Mouse (Mus musculus): Measurements from ENCODE around the gene Pdcd4. TPM values are rescaled to one million over a fixed set of nuclear protein-coding genes. Genes with fewer than 3 reads are reported as not detected.

The Pdcd4 gene
- polyA plus RNA-seq, 1 experiment from 2014 or later = 62.0 TPM

DNA sequence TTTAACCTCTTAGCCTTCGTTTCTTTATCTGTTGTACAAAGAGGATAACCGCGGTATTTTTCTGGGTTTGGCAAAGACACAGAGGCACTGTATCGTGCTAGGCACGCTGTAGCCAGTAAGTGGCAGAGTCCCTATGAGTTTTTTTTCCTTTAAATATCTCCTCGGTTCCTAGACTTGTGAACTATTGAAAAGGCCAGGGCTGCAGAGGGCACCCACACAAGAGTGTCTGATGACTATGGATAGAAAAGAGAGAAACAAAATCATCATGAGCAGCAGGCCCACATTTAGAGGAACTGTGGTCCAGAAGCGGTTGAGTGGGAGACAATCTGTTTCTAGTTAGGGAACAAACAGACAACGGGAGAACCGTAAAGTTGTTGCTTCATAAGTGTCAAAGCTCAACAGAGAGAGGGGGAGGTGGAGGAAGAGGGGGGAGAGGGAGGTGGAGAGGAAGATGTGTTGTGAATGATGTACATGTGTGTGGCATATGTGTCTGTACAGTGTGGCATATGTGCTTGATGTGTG, 868 bp downstream of the Pdcd4 start:
- Histone ChIP-seq H3K4me2 (ENCODE audit: low read depth) (no peak overlapping the region), H3K27ac (ENCODE audit: low read depth, low read length) (no peak overlapping the region), H3K27me3 (ENCODE audit: control insufficient read depth, insufficient read depth, low read length) (no peaks in the 10 kb centered on the region), H3K4me3 (ENCODE audit: low read depth, low read length) (no peak overlapping the region), H3K4me1 (ENCODE audit: control insufficient read depth, insufficient read depth, low read length) (no peaks in the 10 kb centered on the region), H3K9ac (ENCODE audit: low read length) (no peak overlapping the region), H3K9me3 (ENCODE audit: control insufficient read depth, low read length) (no peaks in the 10 kb centered on the region), H3K36me3 (ENCODE audit: control insufficient read depth, insufficient read depth, low read length) (no peaks in the 10 kb centered on the region)
- DNase-seq (ENCODE audit: low spot score) = no peak
- no peak for ATAC-seq (ENCODE audit: insufficient read depth, low FRiP score, low TSS enrichment)
- WGBS = 72% methylated on average over 9 of the region's 9 CpGs

DNA sequence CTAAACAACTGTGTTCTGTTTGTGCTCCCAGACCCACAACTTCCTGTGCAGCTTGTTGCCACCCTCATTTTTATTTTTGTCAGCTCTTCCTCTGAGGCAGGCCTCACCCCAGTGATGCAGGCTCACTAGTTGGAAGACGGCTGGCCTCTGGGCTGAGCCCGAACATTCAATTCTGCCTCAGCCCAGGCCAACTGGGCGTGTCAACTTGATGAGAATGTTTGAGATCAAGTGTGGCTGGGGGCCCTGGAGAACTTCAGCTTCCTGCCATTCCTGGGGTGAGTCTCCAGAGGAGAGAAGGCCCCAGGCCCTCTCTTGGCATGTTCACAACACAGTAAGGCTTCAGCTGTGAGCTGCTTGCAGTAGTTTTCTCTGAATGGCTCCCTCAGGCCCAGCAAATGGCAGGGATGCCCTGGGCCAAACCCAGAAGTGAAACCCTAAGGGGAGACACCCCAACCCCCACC, 1.7 kb downstream of the Pdcd4 start:
- ATAC-seq (ENCODE audit: insufficient read depth, low FRiP score, low TSS enrichment) (no peak), DNase-seq (ENCODE audit: low spot score) (no peak)
- 84% methylated on average over 3 of the region's 3 CpGs for WGBS

DNA sequence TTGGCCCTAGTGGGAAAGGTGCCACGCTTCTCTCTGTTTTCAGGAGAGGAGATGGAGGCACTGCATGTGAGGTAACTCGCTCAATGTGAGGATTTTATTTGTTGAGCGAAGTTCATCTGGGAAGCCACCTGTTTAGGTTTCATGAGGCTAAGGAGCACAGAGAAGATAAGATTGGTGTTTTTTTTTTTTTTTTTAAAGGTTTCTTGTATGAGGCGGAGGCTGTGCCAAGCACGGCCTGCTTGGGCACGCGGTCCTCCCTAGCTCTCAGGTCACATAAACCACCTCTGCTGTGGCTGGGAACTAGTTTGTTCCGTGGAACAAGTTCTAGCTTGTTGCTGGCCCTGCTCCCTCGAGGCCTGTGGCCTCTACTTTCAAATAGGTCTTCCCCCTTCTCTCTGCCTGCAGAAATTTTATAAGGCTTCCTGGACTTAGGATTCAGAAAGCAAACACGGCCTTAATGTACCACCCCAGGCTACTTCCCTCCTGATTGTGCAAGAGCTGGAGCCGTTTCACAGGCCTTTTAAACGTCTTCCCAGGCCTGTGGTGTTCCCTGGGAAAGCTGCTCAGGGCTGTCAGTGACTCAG, 2.6 kb downstream of the Pdcd4 start:
- H3K9ac ChIP-seq (ENCODE audit: low read length) = no peak overlapping the region
- no peak overlapping the region for H3K27ac ChIP-seq (ENCODE audit: low read depth, low read length)
- no peak overlapping the region for H3K4me2 ChIP-seq (ENCODE audit: low read depth)
- 71% methylated on average over 12 of the region's 12 CpGs for WGBS
- no peak overlapping the region for H3K4me3 ChIP-seq (ENCODE audit: low read depth, low read length)
- no peak for ATAC-seq (ENCODE audit: insufficient read depth, low FRiP score, low TSS enrichment)
- H3K36me3 ChIP-seq (ENCODE audit: control insufficient read depth, insufficient read depth, low read length) = no peaks in the 10 kb centered on the region
- no peaks in the 10 kb centered on the region for H3K4me1 ChIP-seq (ENCODE audit: control insufficient read depth, insufficient read depth, low read length)
- DNase-seq (ENCODE audit: low spot score) = no peak
- H3K27me3 ChIP-seq (ENCODE audit: control insufficient read depth, insufficient read depth, low read length) = no peaks in the 10 kb centered on the region
- no peaks in the 10 kb centered on the region for H3K9me3 ChIP-seq (ENCODE audit: control insufficient read depth, low read length)

More for the DNA sequence above, 1.7 kb downstream of the Pdcd4 start:
- H3K36me3 ChIP-seq (ENCODE audit: control insufficient read depth, insufficient read depth, low read length) = no peaks in the 10 kb centered on the region
- H3K27ac ChIP-seq (ENCODE audit: low read depth, low read length) = no peak overlapping the region
- H3K9me3 ChIP-seq (ENCODE audit: control insufficient read depth, low read length) = no peaks in the 10 kb centered on the region
- no peak overlapping the region for H3K4me3 ChIP-seq (ENCODE audit: low read depth, low read length)
- H3K4me2 ChIP-seq (ENCODE audit: low read depth) = no peak overlapping the region
- H3K4me1 ChIP-seq (ENCODE audit: control insufficient read depth, insufficient read depth, low read length) = no peaks in the 10 kb centered on the region
- no peaks in the 10 kb centered on the region for H3K27me3 ChIP-seq (ENCODE audit: control insufficient read depth, insufficient read depth, low read length)
- no peak overlapping the region for H3K9ac ChIP-seq (ENCODE audit: low read length)

DNA sequence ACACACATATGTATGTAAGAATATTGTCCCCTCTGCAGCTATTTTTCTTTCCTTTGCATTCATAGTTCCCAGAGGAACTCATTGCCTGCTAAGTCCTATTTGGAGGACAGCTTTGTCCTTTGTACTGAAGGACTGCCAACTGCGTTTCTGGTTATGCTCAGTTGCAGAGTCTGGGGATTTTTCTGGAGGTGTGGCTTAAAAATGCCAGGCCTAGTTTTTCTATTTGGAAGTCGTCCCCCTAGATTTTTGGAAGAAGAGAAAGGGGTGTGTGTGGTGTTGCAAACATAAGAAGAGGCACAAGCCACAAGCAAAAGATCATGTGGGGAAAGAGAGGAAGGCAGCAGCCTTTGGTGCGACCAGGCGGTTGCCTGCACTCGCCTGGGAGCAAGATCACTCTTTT, 6.0 kb downstream of the Pdcd4 start:
- DNase-seq (ENCODE audit: low spot score) = no peak
- no peak for ATAC-seq (ENCODE audit: insufficient read depth, low FRiP score, low TSS enrichment)
- H3K9ac ChIP-seq (ENCODE audit: low read length) = no peak overlapping the region
- H3K27me3 ChIP-seq (ENCODE audit: control insufficient read depth, insufficient read depth, low read length) = no peaks in the 10 kb centered on the region
- 89% methylated on average over 5 of the region's 5 CpGs for WGBS
- no peaks in the 10 kb centered on the region for H3K4me1 ChIP-seq (ENCODE audit: control insufficient read depth, insufficient read depth, low read length)
- no peaks in the 10 kb centered on the region for H3K9me3 ChIP-seq (ENCODE audit: control insufficient read depth, low read length)
- H3K4me2 ChIP-seq (ENCODE audit: low read depth) = no peak overlapping the region
- H3K36me3 ChIP-seq (ENCODE audit: control insufficient read depth, insufficient read depth, low read length) = no peaks in the 10 kb centered on the region
- H3K4me3 ChIP-seq (ENCODE audit: low read depth, low read length) = no peak overlapping the region
- no peak overlapping the region for H3K27ac ChIP-seq (ENCODE audit: low read depth, low read length)

DNA sequence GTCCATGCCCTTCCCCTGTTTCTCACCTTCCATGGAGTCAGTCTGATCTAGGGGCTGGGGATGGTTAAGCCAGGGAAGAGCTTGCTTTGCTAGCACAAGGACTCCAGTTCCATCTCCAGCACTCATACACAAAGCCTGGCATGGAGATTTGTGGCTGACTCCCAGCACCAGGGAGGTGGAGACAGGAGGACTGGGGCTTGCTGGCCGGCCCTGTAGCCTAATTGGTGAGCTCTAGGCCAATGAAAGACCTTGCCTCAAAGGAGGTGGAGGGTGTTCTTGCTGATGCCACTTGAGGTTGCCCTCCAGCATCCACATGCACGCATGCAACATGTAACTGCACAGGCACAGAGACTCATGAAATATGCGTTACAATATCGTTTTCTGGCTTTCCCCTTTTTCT, 6.5 kb downstream of the Pdcd4 start:
- H3K9ac ChIP-seq (ENCODE audit: low read length) = no peak overlapping the region
- DNase-seq (ENCODE audit: low spot score) = no peak

DNA sequence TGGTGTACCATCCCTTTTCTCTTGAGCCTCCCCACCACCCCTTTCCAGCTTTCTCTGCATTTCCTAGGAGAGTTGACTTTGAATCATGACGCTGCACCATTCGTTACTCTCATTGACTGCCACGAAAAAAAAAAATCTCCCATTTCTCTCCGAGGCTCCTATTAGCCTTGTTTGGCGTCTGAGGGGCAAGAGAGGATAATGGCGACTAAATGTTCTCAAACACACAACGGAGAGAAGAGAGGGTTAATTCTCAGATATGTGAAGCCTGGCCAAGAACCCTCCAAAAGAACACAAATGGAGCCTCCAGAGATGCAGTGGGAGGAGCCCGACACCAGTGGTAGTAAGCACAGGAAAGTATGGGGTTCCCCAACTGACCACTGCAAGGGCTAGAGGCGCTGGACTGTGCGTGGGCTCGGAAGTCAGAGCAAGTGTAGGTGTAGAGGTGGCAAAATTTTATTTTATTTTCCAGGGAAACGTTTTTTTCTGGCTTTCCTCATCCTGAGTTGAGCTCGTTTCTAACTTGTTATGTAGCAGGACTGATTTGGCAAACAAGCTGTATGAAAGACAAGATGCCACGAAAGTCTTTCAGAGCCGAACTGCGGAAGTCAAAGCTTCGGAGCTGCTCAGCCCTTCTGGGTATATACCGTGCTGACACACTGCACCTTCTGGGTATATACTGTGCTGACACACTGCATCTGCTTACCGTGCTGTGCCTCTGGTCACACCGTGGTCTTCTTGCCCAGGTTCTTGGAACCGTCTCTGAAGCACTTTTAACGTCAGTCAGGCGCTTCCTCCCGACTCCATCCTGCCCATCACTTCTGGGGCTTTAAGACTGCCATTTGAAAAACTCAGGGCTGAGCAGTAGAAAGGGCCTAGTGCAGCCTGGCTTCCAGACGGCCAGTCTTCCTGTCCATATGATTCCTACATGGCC, 7.2 kb downstream of the Pdcd4 start:
- ATAC-seq (ENCODE audit: insufficient read depth, low FRiP score, low TSS enrichment) = no peak

More for the DNA sequence above, 6.5 kb downstream of the Pdcd4 start:
- WGBS = 85% methylated on average over 4 of the region's 4 CpGs
- no peak overlapping the region for H3K27ac ChIP-seq (ENCODE audit: low read depth, low read length)
- no peaks in the 10 kb centered on the region for H3K4me1 ChIP-seq (ENCODE audit: control insufficient read depth, insufficient read depth, low read length)
- H3K9me3 ChIP-seq (ENCODE audit: control insufficient read depth, low read length) = no peaks in the 10 kb centered on the region
- no peaks in the 10 kb centered on the region for H3K36me3 ChIP-seq (ENCODE audit: control insufficient read depth, insufficient read depth, low read length)
- H3K27me3 ChIP-seq (ENCODE audit: control insufficient read depth, insufficient read depth, low read length) = no peaks in the 10 kb centered on the region
- H3K4me2 ChIP-seq (ENCODE audit: low read depth) = no peak overlapping the region
- no peak overlapping the region for H3K4me3 ChIP-seq (ENCODE audit: low read depth, low read length)
- ATAC-seq (ENCODE audit: insufficient read depth, low FRiP score, low TSS enrichment) = no peak

DNA sequence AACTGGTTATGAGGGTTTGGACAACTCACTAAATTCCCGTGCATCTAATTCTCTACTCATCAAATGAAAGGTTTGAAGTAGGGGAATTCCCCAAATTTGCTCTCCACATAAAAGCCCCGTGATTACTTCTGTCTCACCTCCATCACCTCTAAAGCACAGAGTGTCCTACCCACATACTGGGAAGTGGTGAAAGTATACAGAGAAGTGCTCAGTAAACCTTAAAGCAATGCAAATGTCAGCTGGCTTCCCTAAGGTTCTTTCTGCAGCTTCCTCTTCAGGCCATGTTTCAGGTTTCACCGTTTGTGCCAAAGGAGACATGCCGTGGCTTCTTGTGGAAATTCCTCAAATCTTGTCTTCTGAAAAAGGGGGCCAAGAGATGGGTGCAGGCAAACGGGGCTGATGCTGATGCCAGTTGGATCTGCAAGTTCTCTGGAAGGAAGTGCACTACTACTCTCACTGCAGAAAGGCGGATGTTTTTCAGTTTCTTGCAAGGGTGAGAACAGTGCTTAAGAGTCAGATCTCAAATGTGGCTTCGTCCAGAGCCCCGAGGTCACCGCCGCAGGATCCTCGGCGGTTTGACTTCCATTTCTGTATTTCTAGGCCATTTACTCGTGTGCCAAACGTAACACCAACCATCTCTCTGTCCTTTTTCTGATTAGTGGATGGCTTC, 8.0 kb downstream of the Pdcd4 start:
- Histone ChIP-seq H3K4me3 (ENCODE audit: low read depth, low read length) (no peak overlapping the region), H3K4me2 (ENCODE audit: low read depth) (no peak overlapping the region), H3K9me3 (ENCODE audit: control insufficient read depth, low read length) (no peaks in the 10 kb centered on the region), H3K27me3 (ENCODE audit: control insufficient read depth, insufficient read depth, low read length) (no peaks in the 10 kb centered on the region), H3K27ac (ENCODE audit: low read depth, low read length) (no peak overlapping the region), H3K9ac (ENCODE audit: low read length) (no peak overlapping the region), H3K36me3 (ENCODE audit: control insufficient read depth, insufficient read depth, low read length) (no peaks in the 10 kb centered on the region), H3K4me1 (ENCODE audit: control insufficient read depth, insufficient read depth, low read length) (no peaks in the 10 kb centered on the region)
- DNase-seq (ENCODE audit: low spot score) (no peak), ATAC-seq (ENCODE audit: insufficient read depth, low FRiP score, low TSS enrichment) (no peak)
- WGBS = 82% methylated on average over 14 of the region's 14 CpGs

More for the DNA sequence above, 7.2 kb downstream of the Pdcd4 start:
- Histone ChIP-seq H3K4me2 (ENCODE audit: low read depth) (no peak overlapping the region), H3K27me3 (ENCODE audit: control insufficient read depth, insufficient read depth, low read length) (no peaks in the 10 kb centered on the region), H3K27ac (ENCODE audit: low read depth, low read length) (no peak overlapping the region), H3K9me3 (ENCODE audit: control insufficient read depth, low read length) (no peaks in the 10 kb centered on the region), H3K9ac (ENCODE audit: low read length) (no peak overlapping the region), H3K4me1 (ENCODE audit: control insufficient read depth, insufficient read depth, low read length) (no peaks in the 10 kb centered on the region), H3K4me3 (ENCODE audit: low read depth, low read length) (no peak overlapping the region), H3K36me3 (ENCODE audit: control insufficient read depth, insufficient read depth, low read length) (no peaks in the 10 kb centered on the region)
- DNase-seq (ENCODE audit: low spot score) = no peak
- WGBS = 85% methylated on average over 25 of the region's 25 CpGs

DNA sequence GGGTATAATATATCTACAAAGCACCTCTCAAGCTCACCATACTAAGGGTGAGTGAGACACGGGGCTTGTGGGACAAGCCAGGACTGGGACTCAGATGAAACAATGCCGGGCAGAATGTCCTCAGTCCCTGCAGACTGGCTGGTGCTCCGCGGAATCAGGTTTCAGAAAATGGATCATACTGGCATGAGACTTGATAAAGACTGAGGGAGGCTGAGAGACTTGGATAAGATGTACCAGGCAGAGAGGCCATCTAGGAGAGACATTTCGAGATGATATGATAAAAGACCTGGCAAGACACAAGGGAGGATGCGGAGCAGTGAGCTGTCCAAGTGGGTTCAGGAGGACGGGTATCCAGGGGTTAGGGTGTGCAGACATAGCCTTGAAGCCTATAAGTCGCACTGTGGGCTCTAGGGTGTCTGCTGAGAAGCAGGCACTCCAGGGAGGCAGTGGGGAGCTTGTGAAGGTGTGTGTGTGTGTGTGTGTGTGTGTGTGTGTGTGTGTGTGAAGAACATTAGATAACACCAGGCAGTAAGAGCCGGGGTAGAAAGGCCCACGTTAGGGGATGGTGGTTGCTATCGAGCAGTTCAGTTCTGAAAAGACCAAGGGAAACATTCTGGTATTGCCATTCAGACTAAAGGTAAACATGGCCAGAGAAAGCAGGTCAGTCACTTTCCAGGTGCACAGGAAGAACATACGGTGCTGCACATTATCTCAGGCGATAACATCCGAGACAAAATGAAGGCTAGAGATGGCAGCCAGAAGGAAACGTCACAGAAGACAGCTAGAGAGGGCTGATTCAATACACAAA, 10.1 kb downstream of the Pdcd4 start:
- Histone ChIP-seq H3K27ac (ENCODE audit: low read depth, low read length) (no peak overlapping the region), H3K4me3 (ENCODE audit: low read depth, low read length) (peak overlapping the region; percentile 95; the same call in 1 of the 2 replicates), H3K9ac (ENCODE audit: low read length) (peak overlapping the region; percentile 86), H3K4me2 (ENCODE audit: low read depth) (peak overlapping the region; percentile 81), H3K27me3 (ENCODE audit: control insufficient read depth, insufficient read depth, low read length) (no peaks in the 10 kb centered on the region), H3K9me3 (ENCODE audit: control insufficient read depth, low read length) (no peaks in the 10 kb centered on the region), H3K4me1 (ENCODE audit: control insufficient read depth, insufficient read depth, low read length) (no peaks in the 10 kb centered on the region), H3K36me3 (ENCODE audit: control insufficient read depth, insufficient read depth, low read length) (no peaks in the 10 kb centered on the region)
- DNase-seq (ENCODE audit: low spot score) (peak; percentile 18), ATAC-seq (ENCODE audit: insufficient read depth, low FRiP score, low TSS enrichment) (no peak)
- 60% methylated on average over 15 of the region's 15 CpGs for WGBS
